Mouse (Mus musculus) cerebellum, adult 2 months (tissue): ENCODE measurements around the gene Sec11a. TPM values are rescaled to one million over a fixed set of nuclear protein-coding genes. Genes with fewer than 3 reads are reported as not detected.

Source experiments
- DNase-seq, 2 experiments: peaks; one replicate each; pipeline ENCODE4 v3.0.0; 2021
- H3K27ac ChIP-seq: fragments of 200-500 bp; 2 replicates; pipeline ENCODE4 v1.5.1; 2012; ENCODE audit warnings: low read length, control low read depth, inconsistent platforms; ENCODE audit not compliant: insufficient read depth
- H3K27me3 ChIP-seq: fragments of 200-500 bp; 2 replicates; pipeline ENCODE4 v1.6.1; 2012; ENCODE audit warnings: inconsistent platforms, mild to moderate bottlenecking, low read length, moderate library complexity; ENCODE audit not compliant: control insufficient read depth, insufficient read depth
- H3K4me1 ChIP-seq: fragments of 200-500 bp; 2 replicates; pipeline ENCODE4 v1.6.1; 2011; ENCODE audit warnings: low read length; ENCODE audit not compliant: control insufficient read depth, insufficient read depth
- H3K4me3 ChIP-seq: fragments of 200-500 bp; replicated peaks from 2 replicates; pipeline ENCODE3; 2011; ENCODE audit warnings: mild to moderate bottlenecking, low read depth, low read length, control low read depth; ENCODE audit not compliant: insufficient read depth
- CTCF ChIP-seq: fragments of 200-500 bp; IDR thresholded peaks from 2 replicates; pipeline ENCODE4 v1.5.1; 2011; ENCODE audit warnings: low read depth, mild to moderate bottlenecking, control low read depth, low read length, moderate library complexity, borderline replicate concordance; ENCODE audit not compliant: insufficient read depth
- POLR2A ChIP-seq: fragments of 200-500 bp; IDR thresholded peaks from 2 replicates; pipeline ENCODE4 v1.6.1; 2011; ENCODE audit warnings: low read length, control low read depth, borderline replicate concordance; ENCODE audit not compliant: insufficient read depth
- WGBS: fragments of 180-500 bp; shearing (Covaris S2); methylation state at CpG from one replicate; pipeline ENCODE4 v1.1.7; 2018; 5-methylcytosine and 5-hydroxymethylcytosine counted together
- polyA plus RNA-seq: library from polyadenylated mRNA; depleted of rRNA; stranded (reverse); fragments of >200 nt; gene quantifications from 2 replicates; pipeline ENCODE4 v1.2.3, GENCODE M21; 2012

The Sec11a gene
- polyA plus RNA-seq, 1 experiment, result 46.7 TPM

DNA sequence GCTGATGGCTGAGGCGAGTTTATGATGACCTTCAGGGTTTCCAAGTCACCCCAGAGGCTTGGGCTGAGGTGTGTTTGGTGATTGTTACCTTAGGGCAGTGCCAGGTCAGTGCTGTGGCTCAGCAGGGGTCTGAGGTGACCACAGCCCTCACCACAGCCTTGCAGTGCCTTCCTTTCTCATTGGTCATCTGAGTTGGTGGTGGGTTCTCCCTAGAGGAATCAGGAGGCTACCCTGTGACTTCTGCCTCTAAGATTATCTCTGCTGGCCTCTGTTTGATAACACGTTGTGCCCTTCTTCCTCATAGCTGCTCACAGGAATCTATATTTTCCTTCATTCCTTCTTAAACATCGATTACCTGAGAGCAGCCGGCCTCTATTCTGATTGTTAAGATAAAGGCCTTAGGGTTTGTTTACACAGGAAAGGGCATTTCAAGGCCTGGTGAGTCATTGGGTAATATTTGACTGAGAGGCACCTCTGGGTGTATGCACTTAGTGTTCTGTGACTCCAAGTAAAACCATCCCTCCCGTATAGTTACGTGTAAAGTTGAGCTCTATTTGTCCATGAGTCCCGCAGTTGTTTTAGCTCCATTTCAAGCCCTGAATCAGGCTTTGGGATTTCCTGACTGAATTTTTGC lies 80.9 kb downstream of the Sec11a start:
- no peak for DNase-seq
- WGBS, result 87% methylated on average over 7 of the region's 7 CpGs
- Histone ChIP-seq H3K4me1 (0 out of 2 replicates have a peak, but pooled peaks cover 6% of the 10 kb centered on the region), H3K4me3 (no peak overlapping the region), H3K27me3 (no peaks in the 10 kb centered on the region), H3K27ac (no peak overlapping the region)
- TF ChIP-seq POLR2A (no peak), CTCF (no peak)

DNA sequence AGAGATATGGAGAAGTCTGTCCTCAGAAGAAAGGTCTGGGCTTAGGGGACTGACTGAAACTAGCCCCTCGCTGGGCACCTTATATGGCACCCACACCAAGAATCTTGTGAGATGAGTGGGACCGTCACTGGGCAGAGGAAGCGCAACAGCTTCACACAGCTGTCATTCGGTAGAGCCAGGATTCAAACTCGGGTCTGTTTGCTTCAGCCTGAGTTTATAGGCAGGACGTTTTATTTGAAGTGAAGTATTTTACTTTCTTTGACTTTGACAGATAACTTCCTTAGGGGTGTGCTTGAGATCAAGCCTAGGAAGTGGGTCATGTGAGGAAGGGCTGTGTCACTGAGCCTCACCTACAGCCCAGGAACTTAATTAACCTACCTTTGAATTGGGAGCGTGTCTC lies 82.1 kb downstream of the Sec11a start:
- H3K27ac ChIP-seq, result no peak overlapping the region
- no peak overlapping the region for H3K4me3 ChIP-seq
- no peak for DNase-seq
- no peaks in the 10 kb centered on the region for H3K27me3 ChIP-seq
- 0 out of 2 replicates have a peak, but pooled peaks cover 6% of the 10 kb centered on the region for H3K4me1 ChIP-seq
- no peak for TF ChIP-seq POLR2A
- TF ChIP-seq CTCF, result no peak
- WGBS, result 95% methylated on average over 7 of the region's 7 CpGs

DNA sequence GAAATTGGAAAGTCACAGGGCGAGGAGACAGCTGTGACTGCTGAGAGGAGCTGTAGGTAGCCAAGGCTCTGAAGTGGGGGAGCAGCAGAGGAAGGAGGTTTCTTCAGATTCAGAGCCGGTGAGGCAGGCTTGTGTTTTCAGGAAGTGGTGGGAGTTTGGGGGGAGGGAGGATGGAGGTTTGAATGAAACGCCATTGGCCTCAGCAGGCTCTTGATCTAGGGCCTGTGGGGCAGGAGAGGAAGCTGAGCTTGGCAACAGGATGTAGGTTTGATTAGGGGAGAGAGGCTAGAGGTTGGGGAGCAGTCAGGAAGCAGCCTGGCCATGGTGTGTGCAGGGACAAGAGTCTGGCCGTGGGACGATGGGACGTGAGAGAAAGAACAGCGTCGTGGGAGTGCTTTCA lies 82.7 kb downstream of the Sec11a start:
- Histone ChIP-seq H3K27me3 (no peaks in the 10 kb centered on the region), H3K27ac (no peak overlapping the region), H3K4me1 (0 out of 2 replicates have a peak, but pooled peaks cover 6% of the 10 kb centered on the region), H3K4me3 (no peak overlapping the region)
- TF ChIP-seq CTCF (no peak), POLR2A (no peak)
- WGBS, result 45% methylated on average over 8 of the region's 8 CpGs
- no peak for DNase-seq

DNA sequence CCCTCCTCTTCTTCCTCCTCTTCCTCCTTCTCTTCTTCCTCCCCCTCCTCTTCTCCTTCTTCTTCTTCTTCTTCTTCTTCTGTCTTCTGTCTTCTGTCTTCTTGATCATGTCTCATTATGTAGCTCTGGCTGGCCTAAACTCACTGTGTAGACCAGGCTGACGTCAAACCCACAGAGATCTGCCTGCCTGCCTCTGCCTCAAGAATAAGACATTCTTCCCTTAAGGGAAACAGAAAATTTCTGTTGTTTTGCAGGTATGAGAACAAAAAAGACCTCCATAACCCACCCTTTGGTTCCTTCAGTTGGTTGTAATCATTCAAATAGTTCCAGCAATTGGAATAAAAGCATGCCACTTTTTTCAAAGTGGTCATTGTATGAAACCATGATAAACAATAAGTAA lies 83.4 kb downstream of the Sec11a start:
- no peak overlapping the region for H3K27ac ChIP-seq
- no peaks in the 10 kb centered on the region for H3K27me3 ChIP-seq
- no peak for DNase-seq
- H3K4me1 ChIP-seq, result 0 out of 2 replicates have a peak, but pooled peaks cover 6% of the 10 kb centered on the region
- no peak overlapping the region for H3K4me3 ChIP-seq
- WGBS, result 47% methylated on average over 1 of the region's 1 CpGs
- TF ChIP-seq POLR2A, result no peak
- no peak for TF ChIP-seq CTCF

DNA sequence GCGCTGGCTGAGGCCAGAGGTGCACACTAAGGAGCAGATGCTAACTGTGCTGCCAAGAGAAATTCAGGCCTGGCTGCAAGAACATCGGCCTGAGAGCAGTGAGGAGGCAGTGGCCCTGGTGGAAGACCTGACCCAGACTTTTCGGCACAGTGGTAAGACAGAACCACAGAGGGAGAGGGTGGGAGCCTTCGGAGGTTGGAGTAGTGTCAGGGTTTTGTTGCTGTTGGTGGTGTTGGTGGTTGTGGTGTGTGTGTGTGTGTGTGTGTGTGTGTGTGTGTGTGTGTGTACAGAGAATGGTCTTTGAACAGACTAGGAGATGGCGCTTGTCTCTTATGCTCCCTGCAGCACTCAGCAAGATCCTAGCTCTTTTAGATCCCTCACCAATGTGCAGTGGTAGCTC lies 84.1 kb downstream of the Sec11a start:
- WGBS, result 64% methylated on average over 5 of the region's 5 CpGs
- 0 out of 2 replicates have a peak, but pooled peaks cover 6% of the 10 kb centered on the region for H3K4me1 ChIP-seq
- H3K27ac ChIP-seq, result no peak overlapping the region
- no peaks in the 10 kb centered on the region for H3K27me3 ChIP-seq
- TF ChIP-seq CTCF, result no peak
- no peak for TF ChIP-seq POLR2A
- DNase-seq, result no peak
- H3K4me3 ChIP-seq, result no peak overlapping the region

DNA sequence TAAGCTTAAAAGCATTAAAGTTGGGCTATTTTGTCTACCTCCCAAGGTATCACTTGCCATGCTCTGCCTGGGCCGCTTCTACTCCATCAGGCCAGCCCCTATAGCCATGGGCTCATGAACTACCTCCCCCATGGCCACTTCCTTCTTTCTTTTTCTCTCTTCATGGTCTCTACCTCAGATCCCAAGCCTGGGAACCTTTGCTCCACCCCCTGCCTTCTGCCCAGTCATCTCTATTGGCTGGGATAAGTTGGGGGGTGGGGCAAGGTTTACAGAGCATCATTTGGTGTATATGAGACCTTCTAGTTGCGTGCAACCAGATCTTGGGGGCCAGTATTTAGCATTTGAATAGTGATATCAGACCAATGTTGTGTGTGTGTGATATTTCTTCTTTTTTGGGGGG lies 85.1 kb downstream of the Sec11a start:
- Histone ChIP-seq H3K27me3 (no peaks in the 10 kb centered on the region), H3K4me1 (0 out of 2 replicates have a peak, but pooled peaks cover 6% of the 10 kb centered on the region), H3K4me3 (no peak overlapping the region), H3K27ac (no peak overlapping the region)
- TF ChIP-seq CTCF (no peak), POLR2A (no peak)
- WGBS, result 90% methylated on average over 2 of the region's 2 CpGs
- DNase-seq, result no peak

DNA sequence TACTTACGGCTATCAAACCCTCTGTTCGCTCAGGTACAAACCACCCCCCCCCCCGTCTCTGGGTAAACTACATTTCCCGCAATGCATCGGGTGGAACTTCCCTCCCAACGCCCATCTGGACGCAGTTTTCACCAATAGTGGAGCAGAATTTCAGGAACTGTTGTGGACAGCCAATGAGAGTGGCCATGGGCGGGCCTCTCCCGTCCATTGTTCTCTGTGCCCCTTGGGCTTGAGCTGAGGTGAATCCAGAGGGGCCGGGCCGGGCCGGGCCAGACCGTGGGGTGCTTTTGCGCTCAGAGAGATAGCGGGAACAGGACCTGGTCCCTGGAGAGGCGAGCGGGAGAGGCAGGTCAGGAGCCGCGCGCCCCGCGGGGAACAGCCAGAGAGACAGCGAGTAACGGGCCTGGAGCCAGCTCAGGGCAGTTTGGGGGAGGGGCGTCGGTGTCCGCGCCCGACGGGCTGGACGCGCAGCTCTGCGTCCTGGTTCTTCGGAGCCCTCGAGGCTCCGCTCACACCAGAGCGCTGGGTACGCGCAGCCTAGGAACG lies 86.8 kb downstream of the Sec11a start, which contains the start of gene Zscan2:
TSS of gene Zscan2 (plus strand) at position 192 of the 546 bp plus-strand sequence.
- peak within 1 kb of the TSS; percentile 67 for H3K27ac ChIP-seq
- WGBS, result under 1% methylated on average over 40 of the region's 40 CpGs
- peak within 1 kb of the TSS; percentile 88 for H3K4me3 ChIP-seq
- H3K27me3 ChIP-seq, result no peaks in the 10 kb centered on the region
- DNase-seq, result peak; percentile 91 to 95
- 0 out of 2 replicates have a peak, but pooled peaks cover 6% of the 10 kb centered on the region for H3K4me1 ChIP-seq
- no peak for TF ChIP-seq CTCF
- TF ChIP-seq POLR2A, result peak; percentile 43; the same call in 1 of the 2 replicates

DNA sequence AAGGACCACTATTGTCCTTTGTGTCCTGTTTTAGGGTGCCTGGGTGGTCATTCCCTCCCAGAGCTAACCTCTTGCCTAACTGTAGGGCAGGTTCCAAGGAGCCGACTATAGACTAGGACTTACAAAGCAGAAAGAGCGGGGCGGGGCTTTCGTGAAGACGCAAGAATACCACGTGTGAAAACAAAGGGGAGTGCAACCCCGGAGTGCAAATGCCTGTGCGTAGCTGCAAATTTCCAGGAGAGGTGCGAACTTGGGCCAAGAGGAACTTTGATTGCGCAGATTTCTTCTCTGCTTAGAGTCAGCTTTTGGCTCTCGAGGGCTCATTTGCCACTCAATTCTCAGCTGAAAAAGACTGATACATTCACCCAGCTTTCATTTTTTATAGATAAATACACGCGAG lies 87.4 kb downstream of the Sec11a start:
- no peak for TF ChIP-seq CTCF
- no peak for TF ChIP-seq POLR2A
- Histone ChIP-seq H3K27me3 (no peaks in the 10 kb centered on the region), H3K27ac (no peak overlapping the region), H3K4me3 (peak overlapping the region; percentile 88), H3K4me1 (0 out of 2 replicates have a peak, but pooled peaks cover 6% of the 10 kb centered on the region)
- WGBS, result under 1% methylated on average over 13 of the region's 13 CpGs
- peak; percentile 57 to 59 for DNase-seq

DNA sequence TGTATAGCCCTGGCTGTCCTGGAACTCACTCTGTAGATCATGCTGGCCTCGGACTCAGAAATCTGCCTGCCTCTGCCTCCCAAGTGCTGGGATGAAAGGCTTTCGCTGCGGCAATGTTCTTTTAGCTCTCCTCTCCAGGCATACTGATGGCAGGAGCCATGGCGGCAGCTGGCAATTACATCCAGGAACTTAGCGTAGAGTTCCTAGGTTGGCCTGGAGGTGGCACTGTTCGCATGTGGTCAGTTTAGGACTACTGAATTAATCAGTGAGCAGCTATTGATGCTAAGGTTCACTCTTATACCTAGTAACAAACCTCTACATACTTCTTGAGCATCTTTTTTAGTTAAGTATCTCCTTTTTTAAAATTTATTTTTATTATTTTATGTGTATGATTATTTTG lies 90.4 kb downstream of the Sec11a start:
- TF ChIP-seq POLR2A, result no peak
- TF ChIP-seq CTCF, result peak; percentile 90
- H3K27ac ChIP-seq, result no peak overlapping the region
- peak; percentile 75 to 86 for DNase-seq
- H3K4me1 ChIP-seq, result no peaks in the 10 kb centered on the region
- H3K27me3 ChIP-seq, result no peaks in the 10 kb centered on the region
- WGBS, result 10% methylated on average over 6 of the region's 6 CpGs
- H3K4me3 ChIP-seq, result no peak overlapping the region
